Mouse (Mus musculus) limb, embryonic 14.5 days (tissue): ENCODE results near the gene Sec24a. TPM values are rescaled to one million over a fixed set of nuclear protein-coding genes. Genes with fewer than 3 reads are reported as not detected.
A peak's percentile ranks its signal among the peaks of the same experiment; 100 is the strongest.
"Not testable (repeated sequence)": the region's sequence is repeated elsewhere in the genome, so short reads cannot be mapped to it uniquely, and the experiment has no call there.

ENCODE experiments used
- ATAC-seq: fragments of 200-750 bp; cut with Nextera tagmentation; 2 replicates; pipeline ENCODE4 v1.8.0; 2017; ENCODE audit warnings: low read depth, moderate number of reproducible peaks, moderate TSS enrichment; ENCODE audit not compliant: low FRiP score
- DNase-seq: peaks from one replicate; pipeline ENCODE4 v3.0.0-alpha.2; 2015; ENCODE audit warnings: low spot score
- H3K27ac ChIP-seq: fragments of 300-500 bp; sonication (generic); replicated peaks from 2 replicates; pipeline ENCODE4 v1.5.1; 2014; ENCODE audit warnings: low read depth, mild to moderate bottlenecking, low read length, moderate library complexity, mixed read lengths
- H3K27me3 ChIP-seq: fragments of 300-500 bp; sonication (generic); 2 replicates; pipeline ENCODE4 v1.6.1; 2014; ENCODE audit warnings: low read length, mixed read lengths; ENCODE audit not compliant: control insufficient read depth, insufficient read depth
- H3K36me3 ChIP-seq: fragments of 300-500 bp; sonication (generic); 2 replicates; pipeline ENCODE4 v1.6.1; 2014; ENCODE audit warnings: mild to moderate bottlenecking, low read length, moderate library complexity, mixed read lengths; ENCODE audit not compliant: control insufficient read depth, insufficient read depth
- H3K4me1 ChIP-seq: fragments of 300-500 bp; sonication (generic); 2 replicates; pipeline ENCODE4 v1.6.1; 2014; ENCODE audit warnings: antibody characterized with exemption, low read length, mixed read lengths; ENCODE audit not compliant: control insufficient read depth, insufficient read depth
- H3K4me2 ChIP-seq: fragments of 300-500 bp; sonication (generic); replicated peaks from 2 replicates; pipeline ENCODE4 v1.6.1; 2014; ENCODE audit warnings: low read depth, mild to moderate bottlenecking, low read length, moderate library complexity; ENCODE audit not compliant: severe bottlenecking
- H3K4me3 ChIP-seq: fragments of 300-500 bp; sonication (generic); replicated peaks from 2 replicates; pipeline ENCODE4 v1.5.1; 2014; ENCODE audit warnings: low read length
- H3K9ac ChIP-seq: fragments of 300-500 bp; sonication (generic); 2 replicates; pipeline ENCODE4 v1.6.1; 2014; ENCODE audit warnings: mild to moderate bottlenecking, low read depth, low read length, moderate library complexity; ENCODE audit not compliant: severe bottlenecking
- H3K9me3 ChIP-seq: fragments of 300-500 bp; sonication (generic); 2 replicates; pipeline ENCODE4 v1.6.1; 2016; ENCODE audit warnings: low read length; ENCODE audit not compliant: control insufficient read depth
- POLR2A ChIP-seq: fragments of 200-500 bp; IDR thresholded peaks from 2 replicates; pipeline ENCODE4 v1.8.0; 2012; ENCODE audit warnings: inconsistent platforms, mild to moderate bottlenecking, moderate library complexity, borderline replicate concordance; ENCODE audit not compliant: insufficient read depth, insufficient read length; ENCODE audit errors: extremely low read depth
- WGBS: fragments of 180-500 bp; shearing (Covaris S2); extraction: QIAGEN DNeasy Blood & Tissue Kit; methylation state at CpG from one replicate; pipeline ENCODE4 v1.1.7; 2014; 5-methylcytosine and 5-hydroxymethylcytosine counted together
- polyA plus RNA-seq, 2 experiments: library from polyadenylated mRNA; depleted of rRNA in 1 of 2; stranded (reverse) in 1 of 2; unstranded in 1 of 2; fragments of >200 nt; fragmentation: Nextera tagmentation in 1 of 2; extraction: Ambion mirVana in 1 of 2; gene quantifications; 2 replicates each; pipeline versions ENCODE4 v1.2.1 to v1.2.3; 2012 to 2014

Gene Sec24a
- polyA plus RNA-seq, 2 experiments: 15.2 to 18.0 TPM

DNA sequence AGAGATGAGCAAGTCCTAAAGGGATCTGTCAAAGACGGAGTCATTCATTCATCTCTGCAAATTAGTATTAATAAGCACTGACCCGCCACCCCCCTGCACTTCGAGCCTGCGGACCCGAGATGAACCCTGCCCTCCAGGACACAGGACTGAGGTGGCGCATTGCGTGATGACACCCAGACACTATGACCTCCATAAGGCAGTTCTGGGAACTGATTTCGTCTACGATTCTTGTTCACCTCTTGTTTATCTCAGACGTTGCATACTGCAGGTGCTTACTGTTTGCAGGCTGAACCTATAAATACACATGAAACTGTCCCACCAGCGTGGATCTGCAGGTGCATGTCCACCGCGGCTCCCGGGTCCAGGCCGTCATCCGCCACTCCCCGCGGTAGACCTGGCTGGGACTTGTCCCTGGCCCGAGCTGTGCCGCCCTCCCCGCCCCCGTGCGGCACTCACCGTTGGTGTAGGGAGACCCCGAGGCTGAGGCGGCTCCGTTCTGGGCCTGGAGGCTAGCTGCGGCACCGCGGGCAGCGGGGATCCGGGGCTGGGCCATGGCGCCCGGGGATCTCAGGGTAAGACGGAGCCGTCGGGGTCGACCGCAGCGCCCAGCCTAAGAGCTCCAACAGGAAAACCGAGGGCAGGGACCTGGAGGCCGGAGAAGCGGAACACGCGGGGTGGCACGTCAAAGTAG lies 7.7 kb downstream of the Sec24a start:
- no peaks in the 10 kb centered on the region; the same call in 1 of the 2 replicates for H3K36me3 ChIP-seq
- ATAC-seq: peak; percentile 56
- H3K9ac ChIP-seq: peak overlapping the region; percentile 93
- no peak for DNase-seq
- peaks cover 9% of the 10 kb centered on the region for H3K4me1 ChIP-seq
- under 1% methylated on average over 43 of the region's 46 CpGs for WGBS
- H3K4me2 ChIP-seq: peak overlapping the region; percentile 81
- H3K27ac ChIP-seq: peak overlapping the region; percentile 63
- H3K9me3 ChIP-seq: no peaks in the 10 kb centered on the region
- TF ChIP-seq POLR2A: no peak
- no peaks in the 10 kb centered on the region for H3K27me3 ChIP-seq
- peak overlapping the region; percentile 99 for H3K4me3 ChIP-seq

DNA sequence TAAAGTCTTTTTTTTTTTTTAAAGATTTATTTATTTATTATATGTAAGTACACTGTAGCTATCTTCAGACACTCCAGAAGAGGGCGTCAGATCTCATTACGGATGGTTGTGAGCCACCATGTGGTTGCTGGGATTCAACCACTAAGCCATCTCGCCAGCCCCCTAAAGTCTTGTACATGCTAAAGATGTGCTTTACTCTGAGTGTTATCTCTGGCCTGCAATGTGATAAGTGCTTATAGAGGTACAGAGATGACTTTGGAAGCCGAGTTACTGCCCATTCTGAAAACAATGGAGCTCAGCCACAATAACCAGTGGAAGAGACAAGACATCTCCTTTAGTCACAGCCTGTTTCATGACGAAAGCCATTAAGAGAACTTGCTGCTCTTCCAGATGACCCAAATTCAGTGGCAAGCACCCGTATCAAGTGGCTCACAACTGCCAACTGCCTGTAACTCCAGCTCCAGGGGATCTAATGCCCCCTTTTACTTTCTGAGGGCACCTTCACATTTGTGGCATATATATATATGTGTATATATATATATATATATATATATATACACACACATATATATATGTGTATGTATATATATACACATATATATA lies 11.7 kb downstream of the Sec24a start:
- whole genome bisulfite sequencing: 86% methylated on average over 6 of the region's 6 CpGs
- H3K4me2 ChIP-seq, H3K36me3 ChIP-seq, H3K9me3 ChIP-seq, ATAC-seq, H3K27ac ChIP-seq, H3K27me3 ChIP-seq, DNase-seq, H3K4me3 ChIP-seq, H3K9ac ChIP-seq, H3K4me1 ChIP-seq: not testable (repeated sequence)

GRCm38 (mm10) chr11:51746096-51746495 lies 17.3 kb downstream of the Sec24a start:
- Histone ChIP-seq H3K36me3 (peaks cover 30% of the 10 kb centered on the region), H3K27ac (no peak overlapping the region), H3K9me3 (no peaks in the 10 kb centered on the region), H3K4me2 (no peak overlapping the region), H3K27me3 (no peaks in the 10 kb centered on the region), H3K9ac (no peak overlapping the region), H3K4me1 (no peaks in the 10 kb centered on the region), H3K4me3 (no peak overlapping the region)
- ATAC-seq: no peak
- no peak for DNase-seq
- no peak for TF ChIP-seq POLR2A
- 91% methylated on average over 1 of the region's 1 CpGs for WGBS

DNA sequence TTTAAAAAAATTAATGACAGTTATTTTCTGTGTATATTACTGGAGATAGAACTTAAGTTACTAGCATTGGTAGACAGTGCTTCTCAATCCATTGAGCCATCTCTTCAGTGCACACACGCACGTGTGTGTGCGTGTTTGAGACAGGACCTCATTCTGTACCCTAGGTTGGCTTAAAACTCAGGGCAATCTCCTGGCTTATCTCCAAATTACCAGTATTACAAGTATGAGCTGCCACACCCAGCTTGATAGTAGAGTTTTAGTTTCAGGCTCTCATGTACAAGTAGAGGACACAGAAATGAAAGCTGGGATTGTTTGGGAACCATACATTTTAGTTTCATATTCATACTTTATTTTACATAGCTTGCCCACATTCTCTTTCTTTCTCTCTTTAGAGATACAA lies 22.7 kb downstream of the Sec24a start:
- no peaks in the 10 kb centered on the region for H3K4me1 ChIP-seq
- no peak for DNase-seq
- no peak overlapping the region for H3K9ac ChIP-seq
- ATAC-seq: no peak
- no peak overlapping the region for H3K4me3 ChIP-seq
- H3K27me3 ChIP-seq: no peaks in the 10 kb centered on the region
- no peaks in the 10 kb centered on the region for H3K9me3 ChIP-seq
- no peak overlapping the region for H3K4me2 ChIP-seq
- no peak for TF ChIP-seq POLR2A
- WGBS: 94% methylated on average over 3 of the region's 3 CpGs
- no peak overlapping the region for H3K27ac ChIP-seq
- H3K36me3 ChIP-seq: peaks cover 53% of the 10 kb centered on the region

DNA sequence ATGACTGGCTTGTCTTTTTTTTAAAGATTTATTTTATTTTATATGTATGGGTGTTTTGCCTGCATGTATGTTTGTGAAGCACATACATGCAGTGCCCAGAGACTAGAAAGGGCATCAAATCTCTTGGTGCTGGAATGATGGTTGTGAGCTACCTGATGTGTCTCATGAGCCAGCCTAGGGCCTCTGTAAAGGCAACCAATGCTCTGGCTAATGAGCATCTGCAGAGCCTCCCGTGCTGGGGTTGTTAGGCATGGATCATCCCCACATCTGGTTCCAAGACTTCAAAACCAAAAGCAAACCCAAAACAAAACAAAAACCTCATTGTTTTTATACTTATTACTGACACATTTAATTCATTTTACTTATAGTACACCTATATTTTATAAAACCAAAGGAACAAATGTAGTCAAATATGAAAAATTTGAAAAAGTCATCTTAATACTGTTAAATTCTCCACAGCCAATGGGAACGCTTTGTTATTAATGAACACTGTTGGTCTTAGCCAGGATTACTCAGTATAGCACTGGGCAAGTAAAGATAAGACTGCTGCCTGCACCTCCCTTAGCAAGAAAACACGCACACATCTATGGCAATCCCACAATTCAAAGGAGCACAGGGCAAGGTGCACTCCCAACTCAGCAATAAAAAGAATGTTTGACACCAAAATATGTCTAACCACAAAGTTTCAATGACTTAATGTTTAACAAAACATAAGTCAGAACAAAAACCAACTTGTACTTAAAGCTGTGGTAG lies 24.6 kb downstream of the Sec24a start:
- no peak for TF ChIP-seq POLR2A
- 84% methylated on average over 3 of the region's 3 CpGs for WGBS
- H3K36me3 ChIP-seq: peaks cover 61% of the 10 kb centered on the region

GRCm38 (mm10) chr11:51734218-51734617 lies 29.2 kb downstream of the Sec24a start:
- H3K27ac ChIP-seq, H3K4me1 ChIP-seq, ATAC-seq, H3K4me3 ChIP-seq, DNase-seq, H3K9ac ChIP-seq, H3K4me2 ChIP-seq, H3K27me3 ChIP-seq, H3K9me3 ChIP-seq: not testable (repeated sequence)
- H3K36me3 ChIP-seq: peaks cover 67% of the 10 kb centered on the region
- WGBS: 95% methylated on average over 11 of the region's 13 CpGs

More for the DNA sequence above, 24.6 kb downstream of the Sec24a start:
- Histone ChIP-seq H3K9ac (no peak overlapping the region), H3K9me3 (no peaks in the 10 kb centered on the region), H3K27me3 (no peaks in the 10 kb centered on the region), H3K4me3 (no peak overlapping the region), H3K27ac (no peak overlapping the region), H3K4me1 (no peaks in the 10 kb centered on the region), H3K4me2 (no peak overlapping the region)
- ATAC-seq: no peak
- no peak for DNase-seq
